Mouse (Mus musculus) MEL (cell line): Measurements from ENCODE around the gene Bbof1. TPM values are rescaled to one million over a fixed set of nuclear protein-coding genes. Genes with fewer than 3 reads are reported as not detected.
A peak's percentile ranks its signal among the peaks of the same experiment; 100 is the strongest.

ENCODE experiments used
- DNase-seq: peaks from one replicate; pipeline ENCODE4 v3.0.0; 2011; ENCODE audit warnings: low read depth, low spot score
- H3K27ac ChIP-seq: 2 replicates; pipeline ENCODE4 v1.5.1; 2012; ENCODE audit warnings: low read depth, mild to moderate bottlenecking, control low read depth, low read length, moderate library complexity; ENCODE audit not compliant: control insufficient read depth
- H3K27me3 ChIP-seq, 2 experiments: fragments of 150-350 bp in 1 of 2; sonication (generic) in 1 of 2; 2 replicates each; pipeline ENCODE4 v1.6.1; 2012; ENCODE audit warnings: low read length in 2 of 2, mild to moderate bottlenecking in 2 of 2, improper control_type of control experiment in 1 of 2, moderate library complexity in 1 of 2; ENCODE audit not compliant: insufficient read depth in 2 of 2, control insufficient read depth in 1 of 2
- H3K36me3 ChIP-seq, 2 experiments: 2 replicates each; pipeline ENCODE4 v1.6.1; 2012 to 2014; ENCODE audit warnings: low read length in 2 of 2, improper control_type of control experiment in 1 of 2, inconsistent platforms in 1 of 2, mild to moderate bottlenecking in 1 of 2; ENCODE audit not compliant: insufficient read depth in 2 of 2, control insufficient read depth in 1 of 2
- H3K4me1 ChIP-seq, 2 experiments: fragments of 150-350 bp in 1 of 2; sonication (generic) in 1 of 2; 2 replicates each; pipeline ENCODE4 v1.6.1; 2012; ENCODE audit warnings: low read length in 2 of 2, improper control_type of control experiment in 1 of 2, mild to moderate bottlenecking in 1 of 2; ENCODE audit not compliant: insufficient read depth in 2 of 2, control insufficient read depth in 1 of 2
- H3K4me3 ChIP-seq, 2 experiments: fragments of 150-350 bp in 1 of 2; sonication (generic) in 1 of 2; 2 replicates each; pipeline ENCODE4 v1.5.1; 2012; ENCODE audit warnings: low read depth in 2 of 2, low read length in 2 of 2, mild to moderate bottlenecking in 2 of 2, moderate library complexity in 2 of 2, control low read depth in 1 of 2, improper control_type of control experiment in 1 of 2; ENCODE audit not compliant: control insufficient read depth in 1 of 2, insufficient read depth in 1 of 2
- H3K79me2 ChIP-seq: 2 replicates; pipeline ENCODE4 v1.6.1; 2012; ENCODE audit warnings: mild to moderate bottlenecking, low read length, moderate library complexity; ENCODE audit not compliant: control insufficient read depth, poor library complexity, insufficient read depth
- H3K9ac ChIP-seq: 2 replicates; pipeline ENCODE4 v1.6.1; 2012; ENCODE audit warnings: low read depth, mild to moderate bottlenecking, control low read depth, low read length, moderate library complexity; ENCODE audit not compliant: control insufficient read depth, poor library complexity, severe bottlenecking
- H3K9me3 ChIP-seq: fragments of 150-350 bp; sonication (generic); replicated peaks from 2 replicates; pipeline ENCODE4 v1.6.1; 2012; ENCODE audit warnings: mild to moderate bottlenecking, low read length, improper control_type of control experiment, moderate library complexity; ENCODE audit not compliant: insufficient read depth
- BHLHE40 ChIP-seq: IDR thresholded peaks from 2 replicates; pipeline ENCODE4 v1.6.1; 2012; ENCODE audit warnings: low read depth, mild to moderate bottlenecking, inconsistent platforms, low read length, improper control_type of control experiment, borderline replicate concordance
- CHD2 ChIP-seq: IDR thresholded peaks from 2 replicates; pipeline ENCODE4 v1.6.1; 2011; ENCODE audit warnings: low read length, improper control_type of control experiment
- CTCF ChIP-seq, 3 experiments: IDR thresholded peaks in 2 of 3; conservative IDR thresholded peaks in 1 of 3; 2 replicates each; pipeline ENCODE4 v1.5.1; 2011 to 2012; ENCODE audit warnings: low read length in 3 of 3, low read depth in 2 of 3, mild to moderate bottlenecking in 2 of 3, improper control_type of control experiment in 1 of 3, inconsistent platforms in 1 of 3, mixed read lengths in 1 of 3, moderate library complexity in 1 of 3; ENCODE audit not compliant: control insufficient read depth in 1 of 3, insufficient read depth in 1 of 3, poor library complexity in 1 of 3, severe bottlenecking in 1 of 3
- E2F4 ChIP-seq: IDR thresholded peaks from 2 replicates; pipeline ENCODE4 v1.6.1; 2011; ENCODE audit warnings: low read depth, low read length, improper control_type of control experiment, borderline replicate concordance
- EP300 ChIP-seq, 2 experiments: IDR thresholded peaks; 2 replicates each; pipeline ENCODE4 v1.6.1; 2011; ENCODE audit warnings: improper control_type of control experiment in 2 of 2, low read length in 2 of 2, low read depth in 1 of 2, mild to moderate bottlenecking in 1 of 2
- ETS1 ChIP-seq: IDR thresholded peaks from 2 replicates; pipeline ENCODE4 v1.6.1; 2012; ENCODE audit warnings: low read depth, mild to moderate bottlenecking, inconsistent platforms, low read length, improper control_type of control experiment, moderate library complexity
- HCFC1 ChIP-seq: IDR thresholded peaks from 2 replicates; pipeline ENCODE4 v1.6.1; 2012; ENCODE audit warnings: low read depth, mild to moderate bottlenecking, inconsistent platforms, low read length, improper control_type of control experiment, moderate library complexity
- JUND ChIP-seq: IDR thresholded peaks from 2 replicates; pipeline ENCODE4 v1.6.1; 2011; ENCODE audit warnings: low read depth, mild to moderate bottlenecking, improper control_type of control experiment, low read length
- MAFK ChIP-seq: IDR thresholded peaks from 2 replicates; pipeline ENCODE4 v1.6.1; 2011; ENCODE audit warnings: low read depth, mild to moderate bottlenecking, low read length, improper control_type of control experiment, borderline replicate concordance
- MAX ChIP-seq: IDR thresholded peaks from 2 replicates; pipeline ENCODE4 v1.6.1; 2011; ENCODE audit warnings: low read length, improper control_type of control experiment
- MAZ ChIP-seq: IDR thresholded peaks from 2 replicates; pipeline ENCODE4 v1.6.1; 2012; ENCODE audit warnings: low read depth, mild to moderate bottlenecking, inconsistent platforms, low read length, improper control_type of control experiment
- MEF2A ChIP-seq: IDR thresholded peaks from 2 replicates; pipeline ENCODE4 v1.6.1; 2014; ENCODE audit warnings: low read depth, mild to moderate bottlenecking, inconsistent platforms, low read length, improper control_type of control experiment; ENCODE audit not compliant: poor library complexity, insufficient replicate concordance, severe bottlenecking; ENCODE audit errors: extremely low read depth
- MXI1 ChIP-seq: IDR thresholded peaks from 2 replicates; pipeline ENCODE4 v1.6.1; 2011; ENCODE audit warnings: mild to moderate bottlenecking, low read depth, low read length, improper control_type of control experiment
- MYC ChIP-seq: IDR thresholded peaks from 2 replicates; pipeline ENCODE4 v1.6.1; 2011; ENCODE audit warnings: low read depth, mild to moderate bottlenecking, low read length, improper control_type of control experiment, moderate library complexity
- POLR2A ChIP-seq, 2 experiments: IDR thresholded peaks; 2 replicates each; pipeline ENCODE4 v1.6.1; 2011 to 2012; ENCODE audit warnings: low read length in 2 of 2, mild to moderate bottlenecking in 2 of 2, control low read depth in 1 of 2, improper control_type of control experiment in 1 of 2, low read depth in 1 of 2, moderate library complexity in 1 of 2; ENCODE audit not compliant: control insufficient read depth in 1 of 2, insufficient read depth in 1 of 2, poor library complexity in 1 of 2
- POLR2AphosphoS2 ChIP-seq: IDR thresholded peaks from 2 replicates; pipeline ENCODE4 v1.6.1; 2011; ENCODE audit warnings: low read length, improper control_type of control experiment
- RAD21 ChIP-seq: IDR thresholded peaks from 2 replicates; pipeline ENCODE4 v1.6.1; 2011; ENCODE audit warnings: mild to moderate bottlenecking, low read depth, low read length, improper control_type of control experiment
- RCOR1 ChIP-seq: IDR thresholded peaks from 2 replicates; pipeline ENCODE4 v1.6.1; 2012; ENCODE audit warnings: low read depth, mild to moderate bottlenecking, inconsistent platforms, low read length, improper control_type of control experiment
- SMC3 ChIP-seq: IDR thresholded peaks from 2 replicates; pipeline ENCODE4 v1.6.1; 2011; ENCODE audit warnings: low read depth, low read length, improper control_type of control experiment
- TAL1 ChIP-seq: IDR thresholded peaks from 2 replicates; pipeline ENCODE4 v1.6.1; 2012; ENCODE audit warnings: mild to moderate bottlenecking, inconsistent platforms, low read length, moderate library complexity, mixed read lengths
- TBP ChIP-seq: IDR thresholded peaks from 2 replicates; pipeline ENCODE4 v1.8.0; 2011; ENCODE audit warnings: low read depth, low read length, improper control_type of control experiment
- UBTF ChIP-seq: IDR thresholded peaks from 2 replicates; pipeline ENCODE4 v1.6.1; 2012; ENCODE audit warnings: low read depth, mild to moderate bottlenecking, inconsistent platforms, low read length, improper control_type of control experiment, moderate library complexity, borderline replicate concordance; ENCODE audit not compliant: insufficient read depth
- USF1 ChIP-seq: IDR thresholded peaks from 2 replicates; pipeline ENCODE4 v1.6.1; 2014; ENCODE audit warnings: low read depth, mild to moderate bottlenecking, inconsistent platforms, low read length, improper control_type of control experiment, moderate library complexity
- USF2 ChIP-seq, 2 experiments: IDR thresholded peaks; 2 replicates each; pipeline ENCODE4 v1.6.1; 2011 to 2012; ENCODE audit warnings: improper control_type of control experiment in 2 of 2, low read length in 2 of 2, borderline replicate concordance in 1 of 2, inconsistent platforms in 1 of 2, low read depth in 1 of 2, mild to moderate bottlenecking in 1 of 2; ENCODE audit not compliant: insufficient read depth in 1 of 2
- ZC3H11A ChIP-seq: IDR thresholded peaks from 2 replicates; pipeline ENCODE4 v1.6.1; 2012; ENCODE audit warnings: low read depth, mild to moderate bottlenecking, inconsistent platforms, low read length, improper control_type of control experiment
- ZMIZ1 ChIP-seq: IDR thresholded peaks from 2 replicates; pipeline ENCODE4 v1.6.1; 2012; ENCODE audit warnings: low read depth, mild to moderate bottlenecking, inconsistent platforms, low read length, improper control_type of control experiment, moderate library complexity
- polyA plus RNA-seq, 2 experiments: library from polyadenylated mRNA; stranded (reverse) in 1 of 2; unstranded in 1 of 2; fragments of >175 nt in 1 of 2; fragments of >200 nt in 1 of 2; gene quantifications; 2 replicates each; pipeline versions ENCODE4 v1.2.1 to v1.2.4; 2012; ENCODE audit warnings: low replicate concordance in 2 of 2, low read depth in 1 of 2; ENCODE audit not compliant: insufficient read length in 2 of 2, insufficient read depth in 1 of 2, missing spikeins in 1 of 2
- total RNA-seq: library from RNA; depleted of rRNA; stranded (reverse); fragments of 300-350 nt; gene quantifications from 2 replicates; pipeline ENCODE4 v1.2.3, GENCODE M21; 2012

The Bbof1 gene
- total and polyA plus RNA-seq, 3 experiments: 0.81 to 1.3 TPM; not detected in 1

DNA sequence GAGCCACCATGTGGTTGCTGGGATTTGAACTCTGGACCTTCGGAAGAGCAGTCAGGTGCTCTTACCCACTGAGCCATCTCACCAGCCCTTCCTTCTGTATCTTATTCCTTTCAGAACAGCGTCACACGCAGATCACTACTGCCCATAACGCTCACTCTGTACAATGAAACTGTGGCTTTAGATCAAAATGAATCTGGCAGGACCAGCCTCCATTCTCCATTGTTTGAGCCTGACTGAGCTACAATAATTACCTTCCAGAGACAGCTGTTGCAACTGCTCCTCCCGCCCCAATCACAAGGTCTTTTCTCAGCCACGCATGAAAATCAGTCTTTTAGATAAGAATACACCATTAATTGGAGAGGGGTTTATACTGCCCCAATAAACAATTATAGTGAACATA lies 4.3 kb upstream of the Bbof1 start:
- Histone ChIP-seq H3K27me3 (no peaks in the 10 kb centered on the region), H3K9me3 (no peaks in the 10 kb centered on the region), H3K27ac (no peak overlapping the region), H3K4me1 (peaks cover 14 to 20% of the 10 kb centered on the region in 2 experiments), H3K36me3 (peaks cover 0 to 21% of the 10 kb centered on the region in 2 experiments; a peak in 3 of 4 replicates), H3K4me3 (no peak overlapping the region), H3K9ac (no peak overlapping the region), H3K79me2 (no peaks in the 10 kb centered on the region; the same call in 1 of the 2 replicates)
- no peak for DNase-seq
- TF ChIP-seq E2F4: no peak
- TF ChIP-seq USF2 (IDR thresholded peaks at IDR 0.05; ENCODE audit: borderline replicate concordance in 1 of 2, insufficient read depth in 1 of 2, low read depth in 1 of 2, low read length in 2 of 2): no peak

DNA sequence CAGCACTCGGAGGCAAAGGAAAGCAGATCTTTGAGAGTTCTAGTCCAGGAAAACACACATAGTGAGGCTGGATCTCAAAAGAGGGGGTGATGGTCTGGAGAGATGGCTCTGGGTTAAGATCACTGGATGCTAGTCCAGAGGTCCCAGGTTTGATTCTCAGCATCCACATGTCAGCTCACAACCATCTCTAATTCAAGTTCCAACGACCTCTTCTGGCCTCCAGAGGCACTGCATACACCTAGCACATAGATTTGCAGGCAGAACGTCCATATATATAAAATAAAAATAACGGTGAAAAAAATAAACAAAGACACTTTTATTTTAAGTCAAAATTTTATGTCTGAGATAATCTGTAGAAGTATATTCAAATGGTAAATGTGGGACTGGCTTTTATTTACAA lies 1.6 kb upstream of the Bbof1 start:
- Histone ChIP-seq H3K27me3 (no peaks in the 10 kb centered on the region), H3K27ac (no peak overlapping the region), H3K36me3 (peaks cover 0 to 8% of the 10 kb centered on the region in 2 experiments; a peak in 3 of 4 replicates), H3K4me1 (peaks cover 4 to 8% of the 10 kb centered on the region in 2 experiments; a peak in 3 of 4 replicates), H3K9me3 (no peaks in the 10 kb centered on the region), H3K9ac (no peak overlapping the region), H3K79me2 (no peaks in the 10 kb centered on the region; the same call in 1 of the 2 replicates), H3K4me3 (peak overlapping the region in 1 of 2 experiments; percentile 94; a peak in 2 of 4 replicates)
- peak; percentile 52 for DNase-seq
- TF ChIP-seq TAL1 (no peak), MAZ (no peak), JUND (no peak), UBTF (no peak), CHD2 (no peak), ZC3H11A (no peak), USF2 (IDR thresholded peaks at IDR 0.05; ENCODE audit: borderline replicate concordance in 1 of 2, insufficient read depth in 1 of 2, low read depth in 1 of 2, low read length in 2 of 2) (no peak), CTCF (IDR thresholded peaks at IDR 0.05 in 2 of 3, conservative IDR thresholded peaks at IDR 0.05 in 1 of 3; ENCODE audit: control insufficient read depth in 1 of 3, insufficient read depth in 1 of 3, low read depth in 2 of 3, low read length in 3 of 3, poor library complexity in 1 of 3, severe bottlenecking in 1 of 3) (peak in 2 of 3 experiments; percentile 22 to 32; a peak in 2 of 6 replicates), MEF2A (no peak), ZMIZ1 (no peak), TBP (no peak), USF1 (no peak), MXI1 (no peak), BHLHE40 (no peak), ETS1 (no peak), POLR2A (IDR thresholded peaks at IDR 0.05; ENCODE audit: control insufficient read depth in 1 of 2, insufficient read depth in 1 of 2, low read depth in 1 of 2, low read length in 2 of 2, poor library complexity in 1 of 2) (no peak), MAFK (no peak), SMC3 (peak; percentile 21; the same call in 1 of the 2 replicates), MAX (no peak), MYC (no peak), RCOR1 (no peak), RAD21 (peak; percentile 9), POLR2AphosphoS2 (no peak), EP300 (IDR thresholded peaks at IDR 0.05; ENCODE audit: low read depth in 1 of 2, low read length in 2 of 2) (no peak), HCFC1 (no peak)
